Mouse (Mus musculus): ENCODE results near the gene Espn.

Espn gene

DNA sequence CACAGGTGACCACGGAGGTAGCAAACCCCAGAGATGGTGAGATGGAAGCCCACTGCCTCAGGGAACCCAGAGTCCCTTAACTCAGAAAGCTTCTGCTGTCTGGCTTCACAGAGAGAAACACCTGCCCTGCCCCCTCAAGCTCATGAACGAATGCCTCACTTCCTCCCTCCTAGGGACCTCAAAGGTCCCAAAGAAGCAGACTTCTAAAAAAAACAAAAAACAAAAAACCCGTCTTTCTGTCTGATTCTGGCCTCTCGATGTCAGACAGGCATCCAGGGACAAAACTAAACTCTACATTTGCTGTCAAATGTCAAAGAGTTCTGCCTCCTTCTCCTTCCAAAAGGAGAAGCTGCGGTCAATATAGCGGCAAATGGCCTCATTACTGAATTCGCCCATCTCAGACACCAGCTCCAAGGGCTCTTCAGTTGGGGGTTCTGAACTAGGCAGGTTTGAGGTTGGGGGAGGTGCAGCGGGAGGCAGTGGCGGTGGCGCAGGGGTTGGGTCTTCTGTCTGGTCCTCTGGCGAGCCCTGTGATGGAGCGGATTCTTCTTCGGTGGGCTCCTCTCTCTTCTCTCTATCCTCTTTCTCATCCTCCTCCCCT, 27.7 kb downstream of the Espn start:
- DNase-seq = no peak

DNA sequence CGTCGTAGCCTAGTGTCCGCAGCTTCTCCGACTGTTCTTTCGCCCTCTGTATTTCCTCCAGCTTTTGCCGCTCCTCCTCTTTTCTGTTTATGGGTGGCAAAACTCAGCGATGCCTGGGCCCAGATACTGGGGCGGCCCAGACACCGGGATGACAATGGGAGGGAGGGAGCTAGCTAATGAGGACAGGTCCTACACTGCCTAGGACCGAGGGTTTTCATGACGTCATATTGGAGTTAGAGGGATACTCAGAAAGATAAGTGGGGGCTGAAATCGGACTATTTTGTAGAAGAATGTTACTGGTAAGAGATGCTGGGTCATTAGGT, 31.0 kb downstream of the Espn start:
- DNase-seq = no peak

DNA sequence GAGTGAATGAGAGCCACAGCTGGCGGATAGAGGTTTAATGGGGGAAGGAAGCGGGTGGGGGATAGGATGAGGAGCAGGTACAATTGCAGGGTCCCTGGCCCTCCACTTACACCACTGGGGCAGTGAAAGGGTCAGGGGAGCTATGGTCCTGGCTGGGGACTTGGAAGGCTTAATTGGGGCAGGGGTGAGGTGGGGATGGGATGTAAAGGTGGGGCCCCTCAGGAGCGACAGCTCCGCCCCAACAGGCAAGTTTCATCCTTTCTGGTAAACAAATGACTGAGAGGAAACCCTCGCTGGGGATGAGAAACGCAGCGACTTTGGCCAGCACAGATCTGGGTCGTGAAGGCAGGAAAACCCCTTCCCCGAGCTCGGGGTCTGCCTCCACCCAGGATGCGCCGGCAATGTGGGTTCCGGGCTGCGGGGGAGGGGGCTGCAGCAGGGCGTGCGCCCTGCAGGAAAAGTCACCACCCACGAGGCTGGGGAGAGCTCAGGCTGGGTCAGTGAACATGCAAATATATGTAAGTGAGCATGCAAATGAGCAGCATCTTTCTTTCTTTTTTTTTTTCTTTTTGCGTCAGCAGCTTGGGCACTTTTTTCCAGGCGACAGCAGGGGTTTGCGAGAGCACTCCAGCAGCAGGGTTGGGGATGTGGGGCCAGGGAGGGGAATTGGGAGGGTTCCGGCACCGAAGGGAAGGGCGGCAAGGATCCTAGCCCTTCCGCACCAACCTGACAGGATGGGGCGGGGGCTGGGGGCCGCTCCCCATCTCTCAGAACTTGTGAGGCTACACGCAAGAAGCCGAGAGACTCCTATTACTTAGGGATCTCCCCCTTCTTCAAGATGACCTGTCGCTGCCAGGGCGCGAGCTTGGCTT, 31.6 kb downstream of the Espn start:
- no peak for DNase-seq

DNA sequence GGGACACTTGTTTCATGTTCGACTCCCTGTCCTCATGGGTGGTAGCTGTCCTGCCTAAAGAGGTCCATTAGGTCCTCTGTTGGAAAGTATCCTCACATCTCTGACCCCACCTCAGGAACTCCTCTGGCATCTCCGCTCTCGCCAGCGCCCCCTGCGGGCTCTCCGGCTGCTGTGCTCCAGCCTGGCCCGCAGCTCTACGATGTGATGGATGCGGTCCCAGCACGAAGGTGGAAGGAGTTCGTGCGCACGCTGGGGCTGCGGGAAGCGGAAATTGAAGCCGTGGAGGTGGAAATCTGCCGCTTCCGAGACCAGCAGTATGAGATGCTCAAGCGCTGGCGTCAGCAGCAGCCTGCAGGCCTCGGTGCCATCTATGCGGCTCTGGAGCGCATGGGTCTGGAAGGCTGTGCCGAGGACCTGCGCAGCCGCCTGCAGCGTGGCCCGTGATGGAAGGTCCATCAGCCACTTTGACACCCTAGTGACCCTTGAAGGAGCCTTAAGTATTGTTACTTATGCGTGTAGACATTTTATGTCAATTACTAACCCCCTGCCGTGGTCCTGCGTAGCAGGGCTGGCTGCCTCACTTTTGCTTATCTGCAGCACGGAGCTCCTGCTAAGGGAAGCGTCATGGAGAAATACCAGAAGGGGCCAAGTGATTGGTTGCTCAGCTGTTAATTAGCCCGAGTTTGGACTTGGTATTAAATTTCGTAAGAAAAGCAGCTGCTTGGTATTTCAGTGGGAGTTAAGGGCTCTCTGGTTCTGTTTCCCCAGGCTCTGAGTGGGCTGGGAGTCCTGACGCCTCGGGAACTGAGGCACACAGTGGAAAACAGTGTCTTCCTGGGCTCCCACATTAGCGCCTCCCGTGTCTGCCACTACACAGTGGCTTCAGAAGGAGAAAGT, 32.5 kb downstream of the Espn start:
- DNase-seq = peak in 1 of 2 experiments; percentile 60

DNA sequence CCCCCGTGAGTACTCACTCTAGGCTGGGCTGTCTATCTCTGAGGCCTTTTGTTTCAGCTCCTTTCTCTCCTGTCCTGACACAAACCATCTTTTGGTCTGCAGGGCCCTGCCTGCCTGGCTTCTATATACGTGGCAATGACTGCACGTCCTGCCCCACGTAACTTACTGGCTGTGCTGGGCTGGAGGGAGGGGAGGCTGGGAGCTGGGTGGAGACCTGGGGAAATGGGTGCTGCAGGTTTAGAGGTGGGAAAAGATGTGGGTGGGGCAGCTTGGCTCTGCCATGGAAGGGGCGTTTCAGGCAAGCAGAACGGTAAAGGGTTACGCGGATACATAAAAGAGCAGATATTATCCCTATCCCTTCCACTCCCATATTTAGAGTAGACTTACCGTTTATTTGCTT, 34.6 kb downstream of the Espn start:
- no peak for DNase-seq

DNA sequence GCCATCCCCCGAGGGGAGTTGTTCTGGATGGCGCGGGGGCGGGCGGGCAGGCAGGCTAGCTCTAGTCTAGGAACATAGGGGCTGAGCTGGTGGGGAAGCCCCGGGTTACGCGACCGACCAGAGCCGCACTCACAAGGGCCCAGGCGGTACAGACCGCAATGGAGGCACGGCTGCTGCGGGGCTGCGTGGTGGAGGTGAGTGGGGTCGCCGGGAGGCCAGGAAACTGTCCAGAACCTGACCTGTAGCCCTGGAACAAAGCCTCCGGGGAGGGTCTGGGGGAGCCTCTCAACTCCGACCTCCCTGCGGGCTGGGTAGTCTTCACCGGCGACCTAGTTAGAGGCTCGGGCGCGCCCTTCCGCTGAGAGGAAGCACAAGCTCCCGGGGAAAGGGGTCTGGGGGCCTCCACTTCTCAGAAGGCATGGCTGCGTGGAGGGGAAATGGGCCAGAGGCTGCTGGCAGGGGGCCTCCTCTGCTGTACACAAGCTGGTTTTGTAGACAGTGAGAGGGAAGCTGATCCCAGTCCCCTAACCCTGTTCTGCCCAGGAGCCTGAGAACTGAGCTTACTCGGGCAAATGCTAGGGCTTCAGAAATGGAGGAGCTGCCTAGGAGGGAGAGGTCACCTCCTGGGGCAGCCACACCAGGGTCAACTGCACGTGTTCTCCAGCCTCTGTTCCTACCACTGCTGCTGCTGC, 36.1 kb downstream of the Espn start, which contains the start of gene Tnfrsf25:
Tnfrsf25 (plus strand) TSS at position 14 of the 692 bp plus-strand sequence.
- no peak for DNase-seq

DNA sequence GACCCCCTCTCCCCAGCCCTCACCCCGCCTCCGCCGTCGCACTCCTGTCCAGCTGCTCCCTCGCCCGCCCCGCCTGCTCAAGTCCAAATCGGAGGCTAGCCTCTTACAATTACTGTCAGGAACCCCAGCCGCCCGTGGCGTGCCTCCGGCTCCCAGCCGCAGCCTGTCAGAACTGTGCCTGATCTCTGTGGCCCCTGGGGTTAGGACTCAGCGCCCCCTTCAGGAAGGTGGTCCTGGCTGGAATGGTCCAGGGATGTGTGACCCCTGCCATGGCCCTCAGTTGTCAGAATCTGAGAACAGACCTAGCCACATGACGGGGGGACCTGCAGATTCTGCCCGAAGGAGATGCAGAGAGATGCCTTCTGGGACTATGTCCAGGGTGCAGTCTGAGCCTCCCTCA, 38.1 kb downstream of the Espn start:
- DNase-seq = no peak

DNA sequence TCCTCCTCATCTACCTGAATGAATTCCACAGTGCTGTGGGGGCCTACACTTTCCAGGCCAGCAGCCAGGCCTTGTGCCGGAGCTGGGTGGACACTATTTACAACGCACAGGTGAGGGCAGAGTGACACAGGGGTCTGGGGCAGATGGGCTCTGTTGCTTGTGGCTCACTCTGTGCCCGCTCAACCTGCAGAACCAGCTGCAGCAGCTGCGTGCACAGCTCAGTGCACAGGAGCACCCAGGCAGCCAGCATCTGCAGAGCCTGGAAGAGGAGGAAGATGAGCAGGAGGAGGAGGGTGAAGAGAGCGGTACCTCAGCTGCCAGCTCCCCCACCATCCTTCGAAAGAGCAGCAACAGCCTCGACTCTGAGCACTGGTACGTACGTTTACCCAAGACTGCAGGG, 39.8 kb downstream of the Espn start:
- no peak for DNase-seq

DNA sequence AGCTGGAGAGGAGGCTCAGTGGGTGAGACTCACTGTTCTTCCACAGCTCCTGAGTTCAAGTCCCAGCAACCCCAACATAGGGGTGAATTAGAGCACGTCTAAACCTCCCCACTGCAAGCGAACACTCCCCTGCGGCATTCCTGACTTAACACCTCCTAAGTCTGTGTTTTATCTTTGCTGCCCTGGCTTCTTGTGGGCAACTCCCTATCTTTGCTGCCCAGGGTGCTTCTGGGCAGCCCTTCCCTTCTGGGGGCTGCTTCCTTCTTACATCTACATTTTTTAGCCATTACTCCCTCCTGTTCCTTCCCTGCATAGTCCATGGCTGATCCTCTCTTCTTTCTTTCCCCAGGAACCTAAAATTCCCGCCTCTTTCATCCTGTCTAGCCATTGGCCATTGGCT, 41.5 kb downstream of the Espn start:
- no peak for DNase-seq

DNA sequence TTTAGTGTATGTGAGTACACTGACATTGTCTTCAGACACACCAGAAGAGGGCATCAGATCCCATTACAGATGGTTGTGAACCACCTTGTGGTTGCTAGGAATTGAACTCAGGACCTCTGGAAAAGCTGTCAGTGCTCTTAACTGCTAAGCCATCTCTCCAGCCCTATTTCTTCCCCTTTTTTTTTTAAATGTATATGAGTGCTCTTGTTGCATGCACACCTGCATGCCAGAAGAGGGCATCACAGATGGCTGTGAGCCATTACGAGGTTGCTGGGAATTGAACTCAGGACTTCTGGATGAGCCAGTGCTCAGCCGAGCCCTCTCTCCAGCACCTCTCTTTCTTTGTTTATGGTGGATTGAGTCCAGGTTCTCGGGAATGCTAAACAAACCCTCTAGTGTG, 42.7 kb downstream of the Espn start:
- no peak for DNase-seq

DNA sequence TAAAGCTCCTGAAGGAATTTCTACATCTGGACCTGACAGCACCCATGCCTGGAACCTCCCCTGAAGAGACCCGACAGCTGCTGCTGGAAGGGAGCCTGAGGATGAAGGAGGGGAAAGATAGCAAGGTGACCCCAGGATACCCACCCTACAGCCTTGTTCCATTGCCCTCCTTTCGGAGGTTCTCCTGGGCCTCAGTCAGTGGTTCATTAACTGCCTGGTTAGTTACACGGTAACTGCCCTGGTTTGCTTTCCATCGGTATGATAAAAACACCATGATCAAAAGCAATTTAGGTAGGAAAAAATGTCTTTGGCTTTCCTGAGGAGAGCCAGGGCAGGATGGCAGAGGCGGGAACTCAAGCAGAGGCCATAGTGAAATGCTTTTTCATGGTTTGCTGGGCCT, 43.5 kb downstream of the Espn start:
- peak; percentile 37 to 46 for DNase-seq

DNA sequence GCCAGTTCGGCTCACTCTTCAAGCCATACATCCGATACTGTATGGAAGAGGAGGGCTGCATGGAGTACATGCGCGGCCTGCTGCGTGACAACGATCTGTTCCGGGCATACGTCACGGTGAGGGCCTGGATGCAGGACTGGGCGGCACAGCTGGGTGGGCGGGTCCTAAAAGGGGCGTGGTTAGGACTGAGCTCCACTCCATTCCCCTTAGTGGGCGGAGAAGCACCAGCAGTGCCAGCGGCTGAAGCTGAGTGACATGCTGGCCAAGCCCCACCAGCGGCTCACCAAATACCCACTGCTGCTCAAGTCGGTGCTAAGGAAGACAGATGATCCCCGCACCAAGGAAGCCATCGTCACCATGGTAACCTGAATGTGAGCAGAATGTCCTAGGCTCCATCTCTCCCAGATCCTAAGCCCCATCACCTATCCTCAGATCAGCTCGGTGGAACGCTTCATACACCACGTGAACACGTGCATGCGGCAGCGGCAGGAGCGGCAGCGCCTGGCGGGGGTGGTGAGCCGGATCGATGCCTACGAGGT, 44.1 kb downstream of the Espn start:
- peak; percentile 91 to 93 for DNase-seq

DNA sequence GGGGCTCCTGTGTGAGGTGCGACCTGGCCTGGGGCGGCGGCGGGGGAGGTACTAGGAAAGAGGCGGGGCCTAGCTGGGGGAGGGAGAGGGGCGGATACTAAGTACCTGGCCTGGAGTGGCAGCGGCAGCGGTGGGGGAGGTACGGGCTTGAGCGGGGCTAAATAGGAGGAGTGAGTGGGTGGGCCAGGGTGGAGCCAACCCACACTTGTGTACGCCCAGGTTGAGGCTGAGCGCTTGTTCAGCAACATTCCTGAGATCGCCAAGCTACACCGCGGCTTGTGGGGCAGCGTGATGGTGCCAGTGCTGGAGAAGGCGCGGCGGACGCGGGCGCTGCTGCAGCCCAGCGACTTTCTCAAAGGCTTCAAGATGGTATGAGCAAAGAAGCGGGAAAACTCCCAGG, 44.7 kb downstream of the Espn start:
- DNase-seq = peak; percentile 92 to 94

DNA sequence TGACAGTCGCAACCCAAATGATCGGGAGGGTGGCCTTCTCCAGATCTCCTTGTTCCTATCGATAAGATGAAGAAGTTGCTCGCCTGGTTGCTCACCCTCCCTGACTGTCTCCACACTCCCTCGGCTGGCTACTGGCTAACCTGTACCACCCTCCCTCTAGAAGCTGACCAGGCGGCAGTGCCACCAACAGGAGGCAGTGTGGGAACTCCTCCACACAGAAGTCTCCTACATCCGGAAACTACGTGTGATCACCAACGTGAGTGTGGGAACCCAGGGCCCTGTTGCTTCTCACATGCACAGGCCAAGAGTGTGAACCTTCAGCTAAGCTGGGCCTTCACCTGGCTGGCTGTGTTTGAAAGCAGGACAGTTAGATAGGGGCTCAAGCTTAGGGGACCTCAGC, 45.4 kb downstream of the Espn start:
- DNase-seq = peak in 1 of 2 experiments; percentile 44

DNA sequence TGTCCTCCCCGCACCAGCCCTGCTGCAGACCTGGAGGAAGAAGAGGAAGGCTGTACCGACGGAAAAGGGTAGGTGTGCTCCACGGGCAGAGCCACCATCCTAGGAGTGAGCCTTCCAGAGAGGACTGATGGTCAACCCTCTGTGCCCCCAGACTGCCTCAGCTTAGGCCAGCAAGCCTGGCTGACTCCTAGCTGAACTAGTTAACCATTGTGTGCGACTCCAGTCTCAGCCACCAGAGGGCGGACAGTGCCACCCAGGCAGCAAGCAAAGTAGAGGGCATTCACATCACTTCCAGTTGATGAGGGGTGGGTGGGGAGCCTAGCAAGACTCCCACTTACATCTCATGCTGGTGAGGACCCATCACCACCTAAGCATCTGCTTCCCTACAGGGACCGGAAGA, 49.1 kb downstream of the Espn start:
- DNase-seq = peak; percentile 69 to 90

DNA sequence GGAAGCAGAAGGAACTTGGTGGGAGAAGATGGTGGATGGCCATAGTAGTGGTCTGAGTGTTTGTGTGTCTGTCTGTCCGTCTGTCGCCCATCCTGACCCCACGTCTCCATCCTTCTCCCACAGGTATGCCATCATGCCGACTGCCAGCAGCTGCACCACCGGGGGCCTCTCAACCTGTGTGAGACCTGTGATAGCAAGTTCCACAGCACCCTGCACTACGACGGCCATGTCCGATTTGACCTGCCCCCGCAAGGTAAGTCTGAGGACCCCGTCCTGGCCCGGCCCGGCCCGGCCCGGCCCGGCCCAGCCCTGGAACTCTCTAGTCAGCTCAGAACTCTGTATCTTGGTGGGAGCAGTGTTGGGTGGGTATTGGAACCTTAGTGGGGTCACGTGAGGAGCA, 50.2 kb downstream of the Espn start:
- DNase-seq = no peak

DNA sequence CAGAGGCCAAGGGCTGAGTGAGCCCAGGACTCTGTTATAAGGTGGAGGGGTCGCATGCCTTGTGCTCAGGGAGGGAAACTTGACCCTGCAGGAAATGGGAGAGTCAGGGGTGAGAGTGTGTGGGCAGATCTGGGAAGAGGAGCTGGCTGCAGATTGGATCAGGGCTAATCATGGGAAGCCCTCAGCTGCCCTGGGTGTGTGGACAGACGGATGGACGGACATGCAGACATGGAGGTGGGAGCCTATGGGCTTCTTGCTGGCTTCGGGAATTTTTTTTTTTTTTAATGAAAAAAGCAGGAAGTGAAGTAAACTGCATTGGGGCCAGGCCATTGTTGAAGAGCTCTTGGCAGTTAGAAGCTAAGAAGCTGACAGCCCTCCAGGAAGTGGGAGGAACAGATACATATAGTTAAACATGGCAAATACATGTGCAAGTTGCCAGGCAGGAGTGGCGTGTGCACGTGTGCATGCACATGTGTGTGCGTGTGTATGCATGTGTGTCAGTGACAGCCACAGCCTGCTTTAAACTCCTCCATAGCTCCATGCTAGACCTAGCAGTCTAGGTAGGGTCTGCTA, 51.0 kb downstream of the Espn start:
- DNase-seq = no peak

DNA sequence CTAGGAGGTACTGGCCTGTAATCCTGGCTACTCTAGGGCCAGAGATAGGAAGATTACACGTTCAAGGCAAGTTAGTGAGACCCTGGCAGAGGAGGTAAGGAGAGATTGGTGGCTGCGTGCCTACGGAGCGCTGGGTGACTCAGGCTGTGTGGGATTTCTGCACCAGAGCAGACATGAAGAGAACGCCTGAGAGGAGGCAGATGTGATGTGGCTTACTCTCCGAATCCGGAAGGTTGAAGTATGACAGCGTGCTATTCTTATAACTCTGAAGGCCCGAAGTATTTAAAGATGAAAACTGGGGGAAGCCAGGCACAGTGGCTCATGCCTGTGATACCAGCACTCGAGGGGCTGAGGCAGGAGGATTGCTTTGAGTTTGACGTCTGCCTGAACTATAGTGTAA, 51.6 kb downstream of the Espn start:
- DNase-seq = no peak

DNA sequence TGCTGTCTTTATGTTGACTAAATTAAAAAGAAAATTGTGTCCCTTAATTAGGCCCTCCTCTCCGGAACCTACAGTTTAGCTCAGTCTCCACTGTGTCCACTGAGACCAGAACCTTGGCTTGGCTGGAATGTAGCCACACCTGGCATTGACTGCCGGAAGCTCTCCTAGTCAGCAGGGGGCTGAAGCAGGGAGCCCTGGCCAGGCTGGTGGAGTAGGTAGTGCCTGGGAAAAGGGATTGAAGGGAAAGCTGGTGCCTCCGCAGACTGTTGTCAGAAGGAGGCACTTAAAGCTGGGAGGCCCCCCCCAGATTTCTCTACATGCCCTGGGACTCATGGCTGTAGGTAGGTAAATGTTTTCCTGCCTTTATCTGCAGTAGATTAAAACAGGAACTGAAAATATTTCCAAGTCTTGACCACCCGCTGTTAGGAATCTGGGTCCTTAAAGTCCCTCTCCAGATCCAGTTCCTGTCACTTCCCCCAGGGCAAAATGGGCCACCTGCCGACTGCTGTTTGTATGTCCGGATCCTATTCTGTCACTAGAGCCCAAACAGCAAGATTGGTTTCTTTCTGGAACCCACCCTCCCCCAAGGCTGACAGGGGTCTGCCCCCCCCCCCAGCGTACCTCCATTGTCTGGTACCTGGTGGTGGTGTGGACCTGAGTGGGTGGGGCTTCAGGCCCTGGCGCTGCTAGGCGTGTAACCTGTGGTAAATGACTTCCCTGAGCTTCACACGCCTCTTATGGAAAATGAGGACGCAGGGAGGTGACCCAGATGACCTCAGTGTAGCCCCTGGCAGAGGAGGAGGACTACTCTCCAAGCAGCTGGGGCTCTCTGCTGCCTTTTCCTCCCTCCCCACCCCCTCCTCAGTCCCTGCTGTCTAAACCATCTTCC, 54.0 kb downstream of the Espn start:
- DNase-seq = no peak

DNA sequence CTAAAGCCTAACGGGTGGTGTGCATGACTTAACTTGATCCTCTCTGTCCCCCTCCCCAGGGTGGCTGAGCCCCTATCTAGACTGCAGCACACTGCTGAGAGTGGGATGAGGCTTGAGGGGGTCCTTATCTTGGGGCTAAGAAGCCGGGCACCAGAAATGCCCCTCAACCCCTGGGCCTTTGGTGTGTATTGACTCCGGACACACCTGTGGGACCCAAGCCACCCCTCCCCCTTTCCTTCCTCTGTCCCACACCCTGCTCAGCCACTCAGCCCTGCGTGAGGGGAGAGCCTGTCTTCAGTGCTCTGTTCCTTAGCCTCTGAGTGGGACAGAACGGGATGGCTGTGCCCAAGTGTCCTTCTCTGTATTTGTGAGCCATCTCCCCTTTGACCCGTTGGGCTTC, 55.2 kb downstream of the Espn start:
- DNase-seq = no peak
